In the genomic region with DNA sequence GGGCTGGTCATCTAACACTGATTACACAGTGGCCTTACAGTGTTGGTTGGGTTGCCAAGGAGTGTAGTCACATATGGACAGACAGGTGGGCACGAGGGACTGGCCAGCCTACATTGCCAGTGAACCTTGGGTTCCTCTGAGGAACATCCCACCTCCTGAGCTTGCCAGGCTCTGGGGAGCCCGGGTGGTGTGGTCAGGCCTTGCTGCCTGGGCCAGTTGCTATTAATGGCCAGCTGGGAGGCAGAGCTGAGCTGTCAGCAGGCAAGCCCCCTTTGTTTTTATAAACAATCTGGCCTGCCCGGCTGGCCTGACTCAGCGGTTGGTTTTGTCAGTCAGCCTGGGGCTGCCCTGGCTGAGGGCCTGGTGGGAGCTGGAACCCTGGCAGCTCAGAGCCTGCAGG, we compare ENCODE assay signal across 8 mouse cellular contexts. TPM values are rescaled to one million over a fixed set of nuclear protein-coding genes. Genes with fewer than 3 reads are reported as not detected.
DNase-seq lines count a peak whose midpoint lies in the region; ATAC-seq lines count a peak whose summit lies in the region.

No protein-coding gene starts in this region.

- H3K36me3 ChIP-seq in megakaryocyte, embryonic 14.5 days (replicated peaks; ENCODE audit: low read length) = peaks cover 77% of the 10 kb centered on the region
- H3K36me3 ChIP-seq in liver, embryonic 12.5 days = peaks cover 75% of the 10 kb centered on the region

- peak overlapping the region; percentile 99 for H3K27ac ChIP-seq in liver, embryonic 12.5 days

- no peak for ATAC-seq in megakaryocyte, adult 5-6 weeks (ENCODE audit: poor library complexity, severe bottlenecking)
- ATAC-seq in liver, embryonic 12.5 days = no peak

- WGBS in liver, embryonic 12.5 days (ENCODE audit: insufficient replicate concordance) = 44% methylated on average over 4 of the region's 4 CpGs

- peaks cover 83% of the 10 kb centered on the region for H3K4me1 ChIP-seq in megakaryocyte, embryonic 14.5 days
- H3K4me1 ChIP-seq in liver, embryonic 12.5 days = peaks cover 88% of the 10 kb centered on the region

- no peaks in the 10 kb centered on the region for H3K27me3 ChIP-seq in megakaryocyte, embryonic 14.5 days (replicated peaks)
- no peaks in the 10 kb centered on the region for H3K27me3 ChIP-seq in liver, embryonic 12.5 days (replicated peaks)

- H3K4me2 ChIP-seq in liver, embryonic 12.5 days = peak overlapping the region; percentile 91

- peak overlapping the region; percentile 97 for H3K4me3 ChIP-seq in megakaryocyte, embryonic 14.5 days (replicated peaks)
- H3K4me3 ChIP-seq in liver, embryonic 12.5 days = peak overlapping the region; percentile 98

- H3K9me3 ChIP-seq in megakaryocyte, embryonic 14.5 days = no peaks in the 10 kb centered on the region
- no peaks in the 10 kb centered on the region for H3K9me3 ChIP-seq in liver, embryonic 12.5 days (replicated peaks)

- H3K9ac ChIP-seq in liver, embryonic 12.5 days = peak overlapping the region; percentile 97

- DNase-seq in cerebellum, postnatal 10 days = peak; percentile 56 to 70
- peak; percentile 70 for DNase-seq in gastrocnemius, postnatal 25 days
- no peak for DNase-seq in right cerebral cortex, adult 2 months (ENCODE audit: low spot score in 2 of 2)
- DNase-seq in natural killer cell, adult 2 months (ENCODE audit: low spot score in 2 of 2) = no peak
- DNase-seq in urinary bladder, postnatal 4 days (ENCODE audit: low spot score in 2 of 2) = no peak

RNA-seq across cellular contexts. Expression of a gene that starts 4.6 kb away (rescaled TPM):
- 1,149 and 2,622 TPM in 2 replicates for polyA plus RNA-seq in megakaryocyte, embryonic 14.5 days (2012; ENCODE audit: insufficient read depth, low replicate concordance)
- 124 and 143 TPM in 2 replicates for total RNA-seq in megakaryocyte, adult 5-6 weeks (2015)
- total RNA-seq in megakaryocyte, adult 5-6 weeks (2017) = 43.2 and 59.0 TPM in 2 replicates
- 100 to 1,000 TPM; 205 to 217 TPM for total RNA-seq in gastrocnemius, postnatal 25 days (2021)
- 305 and 313 TPM in 2 replicates for polyA plus RNA-seq in liver, embryonic 12.5 days (2016; fragmentation: Nextera tagmentation; extraction: Ambion mirVana)

RNA-seq across cellular contexts. Expression of a gene that starts 25.0 kb away (rescaled TPM):
- 26.3 and 89.2 TPM in 2 replicates for polyA plus RNA-seq in megakaryocyte, embryonic 14.5 days (2012; ENCODE audit: insufficient read depth, low replicate concordance)
- total RNA-seq in megakaryocyte, adult 5-6 weeks (2015) = 53.2 and 72.9 TPM in 2 replicates
- 42.4 and 54.3 TPM in 2 replicates for total RNA-seq in megakaryocyte, adult 5-6 weeks (2017)
- total RNA-seq in gastrocnemius, postnatal 25 days (2021) = 10 to 100 TPM; 11.8 to 12.7 TPM
- 117 and 119 TPM in 2 replicates for polyA plus RNA-seq in liver, embryonic 12.5 days (2016; fragmentation: Nextera tagmentation; extraction: Ambion mirVana)

RNA-seq across cellular contexts. Expression of a gene that starts 47.4 kb away (rescaled TPM):
- polyA plus RNA-seq in megakaryocyte, embryonic 14.5 days (2012; ENCODE audit: insufficient read depth, low replicate concordance) = not detected in 2 replicates
- 0.64 and 1.0 TPM in 2 replicates for total RNA-seq in megakaryocyte, adult 5-6 weeks (2015)
- total RNA-seq in megakaryocyte, adult 5-6 weeks (2017) = 0.04 TPM in 1 of 2 replicates, not detected in the other
- total RNA-seq in gastrocnemius, postnatal 25 days (2021) = not detected
- 0.10 TPM in 1 of 2 replicates, not detected in the other for polyA plus RNA-seq in liver, embryonic 12.5 days (2016; fragmentation: Nextera tagmentation; extraction: Ambion mirVana)

Comparison
In these comparisons a context has a peak if more than half of its experiments do, and no peak if none do; other contexts are left out.
1. DNase-seq: peak in cerebellum, postnatal 10 days (2 of 2) and gastrocnemius, postnatal 25 days (single experiment); none in right cerebral cortex, adult 2 months (0 of 2), natural killer cell, adult 2 months (0 of 2) and urinary bladder, postnatal 4 days (0 of 2).